Mouse (Mus musculus) thymus, adult 2 months (tissue): ENCODE measurements around the gene Farp2.

Source experiments
- CTCF ChIP-seq: fragments of 200-500 bp; IDR thresholded peaks from 2 replicates; pipeline ENCODE4 v1.5.1; 2012; ENCODE audit warnings: mild to moderate bottlenecking, control low read depth, low read length, moderate library complexity, borderline replicate concordance; ENCODE audit not compliant: control insufficient read depth, poor library complexity, insufficient read depth; ENCODE audit errors: extremely low read depth
- POLR2A ChIP-seq: fragments of 200-500 bp; IDR thresholded peaks from 2 replicates; pipeline ENCODE4 v1.6.1; 2012; ENCODE audit warnings: mild to moderate bottlenecking, low read length, control low read depth, moderate library complexity; ENCODE audit not compliant: control insufficient read depth, poor library complexity, insufficient read depth; ENCODE audit errors: extremely low read depth

DNA sequence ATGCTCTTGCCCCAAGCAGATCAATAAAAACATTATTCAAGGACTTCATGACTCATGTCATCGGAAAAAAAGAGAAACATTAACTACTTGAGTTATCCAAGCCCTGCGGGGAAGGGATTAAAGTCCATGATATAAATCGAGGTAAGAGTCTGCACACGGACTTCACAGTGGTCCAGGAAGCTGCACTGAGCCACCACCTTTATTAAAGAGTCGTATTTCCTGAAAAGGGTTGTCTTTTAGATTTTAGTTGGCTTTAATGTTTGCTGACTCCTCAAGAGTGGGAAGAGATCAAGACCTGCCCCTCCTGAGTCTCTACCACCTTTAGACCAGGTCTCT is 145.1 kb downstream of the Farp2 start:
- TF ChIP-seq POLR2A (no peak), CTCF (no peak)
